7 mouse cellular contexts compared by ENCODE assay signal in genomic region chr3:125849163-125849872, GRCm38 (mm10).
DNase-seq lines count a peak whose midpoint lies in the region; ATAC-seq lines count a peak whose summit lies in the region.

No protein-coding gene starts in this region.

- H3K4me2 ChIP-seq in hindbrain, embryonic 15.5 days: no peak overlapping the region

- H3K27me3 ChIP-seq in hindbrain, embryonic 15.5 days: no peaks in the 10 kb centered on the region

- DNase-seq in left cerebral cortex, adult 18-20 months (ENCODE audit: low spot score in 2 of 2): peak; percentile 7 to 13
- DNase-seq in left cerebral cortex, adult 8-10 months (ENCODE audit: low spot score in 2 of 2): no peak
- DNase-seq in R1 (ENCODE audit: low read depth, low spot score): peak; percentile 45
- DNase-seq in lung, postnatal 36 days: peak; percentile 32
- no peak for DNase-seq in testis, postnatal 14 days (ENCODE audit: low spot score)

- 27% methylated on average over 6 of the region's 6 CpGs for WGBS in hindbrain, embryonic 15.5 days

- no peaks in the 10 kb centered on the region for H3K36me3 ChIP-seq in hindbrain, embryonic 15.5 days

- H3K4me1 ChIP-seq in hindbrain, embryonic 15.5 days (replicated peaks): no peaks in the 10 kb centered on the region

- no peak overlapping the region for H3K9ac ChIP-seq in hindbrain, embryonic 15.5 days

- H3K9me3 ChIP-seq in hindbrain, embryonic 15.5 days: no peaks in the 10 kb centered on the region

- peak; percentile 99 for ATAC-seq in common myeloid progenitor, adult 5-6 weeks (replicated peaks; ENCODE audit: low read depth, poor library complexity, severe bottlenecking)
- 0 out of 2 replicates have a peak, but pooled peaks have one; percentile 38 for ATAC-seq in hindbrain, embryonic 15.5 days (ENCODE audit: low FRiP score, low read depth)

- no peak overlapping the region for H3K27ac ChIP-seq in hindbrain, embryonic 15.5 days (replicated peaks)

- H3K4me3 ChIP-seq in hindbrain, embryonic 15.5 days: no peak overlapping the region

Comparison
In these comparisons a context has a peak if more than half of its experiments do, and no peak if none do; other contexts are left out.
1. DNase-seq: peak in left cerebral cortex, adult 18-20 months (2 of 2), R1 (single experiment) and lung, postnatal 36 days (single experiment); none in left cerebral cortex, adult 8-10 months (0 of 2) and testis, postnatal 14 days (single experiment).